Mouse (Mus musculus) G1E (cell line): ENCODE measurements around the gene Ahcy.
"Not testable (repeated sequence)": the region's sequence is repeated elsewhere in the genome, so short reads cannot be mapped to it uniquely, and the experiment has no call there.

Experiments used
- CTCF ChIP-seq: IDR thresholded peaks from 2 replicates; pipeline ENCODE4 v1.5.1; 2012; ENCODE audit warnings: low read depth, low read length, inconsistent platforms, mixed read lengths
- POLR2AphosphoS5 ChIP-seq: IDR thresholded peaks from 2 replicates; pipeline ENCODE4 v1.6.1; 2012; ENCODE audit warnings: low read depth, low read length, inconsistent platforms; ENCODE audit not compliant: insufficient replicate concordance
- TAL1 ChIP-seq: conservative IDR thresholded peaks from 2 replicates; pipeline ENCODE4 v1.6.1; 2012; ENCODE audit warnings: low read depth, low read length, inconsistent platforms, mixed read lengths

- not testable (repeated sequence) for TF ChIP-seq CTCF, POLR2AphosphoS5, TAL1
Observed at GRCm38 (mm10) chr2:155053512-155053911, 20.8 kb downstream of the Ahcy start.
